Mouse (Mus musculus): Measurements from ENCODE around the gene Luc7l. TPM values are rescaled to one million over a fixed set of nuclear protein-coding genes. Genes with fewer than 3 reads are reported as not detected.
"Not testable (repeated sequence)": the region's sequence is repeated elsewhere in the genome, so short reads cannot be mapped to it uniquely, and the experiment has no call there.

The Luc7l gene
- polyA plus RNA-seq, 1 experiment from 2014 or later, result 122 TPM

GRCm38 (mm10) chr17:26262384-26262783 lies 9.7 kb downstream of the Luc7l start:
- H3K4me2 ChIP-seq (replicated peaks), result no peak overlapping the region

GRCm38 (mm10) chr17:26268851-26269250 lies 16.2 kb downstream of the Luc7l start:
- Histone ChIP-seq H3K4me2 (replicated peaks) (no peak overlapping the region), H3K27me3 (no peaks in the 10 kb centered on the region), H3K4me3 (no peak overlapping the region), H3K9me3 (no peaks in the 10 kb centered on the region), H3K9ac (replicated peaks) (no peak overlapping the region), H3K4me1 (no peaks in the 10 kb centered on the region), H3K27ac (replicated peaks) (no peak overlapping the region), H3K36me3 (peaks cover 79% of the 10 kb centered on the region)
- no peak for ATAC-seq (replicated peaks)
- WGBS, result 86% methylated on average over 1 of the region's 1 CpGs

More at GRCm38 (mm10) chr17:26262384-26262783, 9.7 kb downstream of the Luc7l start:
- no peak overlapping the region for H3K27ac ChIP-seq (replicated peaks)
- H3K4me1 ChIP-seq, result no peaks in the 10 kb centered on the region
- no peaks in the 10 kb centered on the region for H3K9me3 ChIP-seq
- H3K36me3 ChIP-seq, result peaks cover 80% of the 10 kb centered on the region
- H3K27me3 ChIP-seq, result no peaks in the 10 kb centered on the region
- 97% methylated on average over 3 of the region's 3 CpGs for WGBS
- ATAC-seq (replicated peaks), result no peak
- H3K9ac ChIP-seq (replicated peaks), result no peak overlapping the region
- no peak overlapping the region for H3K4me3 ChIP-seq

DNA sequence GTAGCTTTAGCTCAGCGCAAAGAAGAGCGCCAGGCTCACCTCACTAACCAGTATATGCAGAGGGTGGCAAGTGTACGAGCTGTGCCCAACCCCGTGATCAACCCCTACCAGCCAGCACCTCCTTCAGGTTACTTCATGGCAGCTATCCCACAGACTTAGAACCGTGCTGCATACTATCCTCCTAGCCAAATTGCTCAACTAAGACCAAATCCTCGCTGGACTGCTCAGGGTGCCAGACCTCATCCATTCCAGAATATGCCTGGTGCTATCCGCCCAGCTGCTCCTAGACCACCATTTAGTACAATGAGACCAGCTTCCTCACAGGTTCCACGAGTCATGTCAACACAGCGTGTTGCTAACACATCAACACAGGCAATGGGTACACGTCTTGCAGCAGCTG lies 16.9 kb downstream of the Luc7l start:
- H3K27me3 ChIP-seq; H3K4me3 ChIP-seq; ATAC-seq (replicated peaks); H3K4me1 ChIP-seq; H3K4me2 ChIP-seq (replicated peaks); H3K9me3 ChIP-seq; H3K9ac ChIP-seq (replicated peaks); H3K27ac ChIP-seq (replicated peaks): not testable (repeated sequence)
- 96% methylated on average over 9 of the region's 10 CpGs for WGBS
- H3K36me3 ChIP-seq, result peaks cover 73% of the 10 kb centered on the region

DNA sequence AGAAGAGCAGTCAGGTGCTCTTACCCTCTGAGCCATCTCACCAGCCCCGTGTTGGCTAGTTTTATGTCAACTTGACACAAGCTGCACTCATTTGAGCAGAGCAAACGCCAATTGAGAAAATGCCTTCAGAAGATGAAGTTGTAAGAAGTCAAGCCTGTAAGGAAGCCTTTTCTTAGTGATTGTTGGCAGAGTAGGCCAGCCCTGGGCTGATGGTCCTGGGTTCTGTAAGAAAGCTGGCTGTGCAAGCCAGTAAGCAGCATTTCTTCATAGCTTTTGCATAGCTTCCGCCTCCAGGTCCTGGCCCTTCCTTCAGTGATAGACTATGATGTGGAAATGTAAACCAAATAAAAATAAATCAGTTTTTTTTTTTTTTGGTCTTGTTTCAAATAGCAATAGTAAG lies 19.9 kb downstream of the Luc7l start:
- ATAC-seq (replicated peaks), result no peak
- H3K27ac ChIP-seq (replicated peaks), result no peak overlapping the region
- H3K9me3 ChIP-seq, result no peaks in the 10 kb centered on the region
- H3K27me3 ChIP-seq, result no peaks in the 10 kb centered on the region
- WGBS, result 91% methylated on average over 3 of the region's 3 CpGs
- H3K4me1 ChIP-seq, result no peaks in the 10 kb centered on the region
- no peak overlapping the region for H3K9ac ChIP-seq (replicated peaks)
- H3K36me3 ChIP-seq, result peaks cover 71% of the 10 kb centered on the region
- no peak overlapping the region for H3K4me2 ChIP-seq (replicated peaks)
- H3K4me3 ChIP-seq, result no peak overlapping the region

GRCm38 (mm10) chr17:26275933-26276332 lies 23.2 kb downstream of the Luc7l start:
- no peaks in the 10 kb centered on the region for H3K9me3 ChIP-seq
- no peak overlapping the region for H3K4me2 ChIP-seq (replicated peaks)
- H3K4me1 ChIP-seq, result no peaks in the 10 kb centered on the region
- H3K4me3 ChIP-seq, result no peak overlapping the region
- peaks cover 75% of the 10 kb centered on the region for H3K36me3 ChIP-seq
- no peaks in the 10 kb centered on the region for H3K27me3 ChIP-seq
- no peak overlapping the region for H3K9ac ChIP-seq (replicated peaks)
- H3K27ac ChIP-seq (replicated peaks), result no peak overlapping the region
- WGBS, result 86% methylated on average over 13 of the region's 13 CpGs
- ATAC-seq (replicated peaks), result no peak

DNA sequence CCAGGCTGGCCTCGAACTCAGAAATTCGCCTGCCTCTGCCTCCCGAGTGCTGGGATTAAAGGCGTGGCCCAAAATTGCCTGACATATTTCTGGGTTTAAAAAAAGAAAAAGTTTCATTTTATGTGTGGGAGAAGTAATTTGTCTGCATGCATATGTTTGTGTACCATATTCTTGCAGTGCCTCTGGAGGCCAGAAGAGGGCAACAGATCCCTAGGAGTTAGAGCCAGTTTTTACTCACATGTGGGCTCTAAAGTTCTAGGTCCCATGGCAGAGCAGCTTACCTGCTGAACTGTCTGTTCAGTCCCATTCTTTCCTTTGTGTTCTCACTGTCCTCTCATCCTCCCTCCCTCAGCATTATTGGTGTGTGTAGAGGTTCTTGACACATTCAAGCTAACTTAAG lies 24.0 kb downstream of the Luc7l start:
- no peak for ATAC-seq (replicated peaks)

GRCm38 (mm10) chr17:26286199-26286955 lies 33.7 kb downstream of the Luc7l start:
- no peaks in the 10 kb centered on the region for H3K9me3 ChIP-seq
- H3K4me3 ChIP-seq, result no peak overlapping the region
- no peak overlapping the region for H3K9ac ChIP-seq (replicated peaks)
- H3K27ac ChIP-seq (replicated peaks), result no peak overlapping the region
- ATAC-seq (replicated peaks), result no peak
- no peaks in the 10 kb centered on the region for H3K27me3 ChIP-seq
- peaks cover 95% of the 10 kb centered on the region for H3K36me3 ChIP-seq
- H3K4me1 ChIP-seq, result no peaks in the 10 kb centered on the region
- no peak overlapping the region for H3K4me2 ChIP-seq (replicated peaks)
- 88% methylated on average over 8 of the region's 8 CpGs for WGBS

More for the DNA sequence above, 24.0 kb downstream of the Luc7l start:
- Histone ChIP-seq H3K9me3 (no peaks in the 10 kb centered on the region), H3K27ac (replicated peaks) (no peak overlapping the region), H3K36me3 (peaks cover 75% of the 10 kb centered on the region), H3K27me3 (no peaks in the 10 kb centered on the region), H3K9ac (replicated peaks) (no peak overlapping the region), H3K4me3 (no peak overlapping the region), H3K4me2 (replicated peaks) (no peak overlapping the region), H3K4me1 (no peaks in the 10 kb centered on the region)
- 94% methylated on average over 4 of the region's 4 CpGs for WGBS

GRCm38 (mm10) chr17:26289475-26289874 lies 36.8 kb downstream of the Luc7l start:
- 79% methylated on average over 4 of the region's 4 CpGs for WGBS
- no peak overlapping the region for H3K4me2 ChIP-seq (replicated peaks)
- H3K9me3 ChIP-seq, result peaks cover 6% of the 10 kb centered on the region; the same call in 1 of the 2 replicates
- H3K27ac ChIP-seq (replicated peaks), result no peak overlapping the region
- H3K9ac ChIP-seq (replicated peaks), result no peak overlapping the region
- H3K4me1 ChIP-seq, result no peaks in the 10 kb centered on the region
- ATAC-seq (replicated peaks), result no peak
- H3K36me3 ChIP-seq, result peaks cover 73% of the 10 kb centered on the region
- H3K27me3 ChIP-seq, result no peaks in the 10 kb centered on the region
- H3K4me3 ChIP-seq, result no peak overlapping the region

DNA sequence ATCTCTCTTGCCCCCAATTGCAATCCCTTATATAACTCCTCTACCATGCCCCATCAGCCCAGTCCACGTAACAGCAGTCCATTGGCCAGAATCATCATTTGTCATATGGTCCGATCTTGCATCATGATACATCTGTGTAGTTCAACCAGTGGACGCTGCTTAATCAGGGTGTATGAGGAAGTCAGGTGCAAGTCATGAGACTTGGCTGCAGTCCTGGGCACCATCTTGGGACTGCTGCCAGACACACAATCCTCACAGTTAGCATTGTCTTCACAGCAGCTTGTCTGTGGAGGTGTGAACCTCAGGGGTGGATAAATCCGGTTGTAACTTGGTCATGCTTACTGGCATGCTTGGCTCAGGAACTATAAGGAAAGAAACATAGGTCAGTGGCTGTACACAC lies 45.6 kb downstream of the Luc7l start:
- H3K27me3 ChIP-seq; ATAC-seq (replicated peaks); H3K4me1 ChIP-seq; H3K9ac ChIP-seq (replicated peaks); H3K9me3 ChIP-seq; H3K4me2 ChIP-seq (replicated peaks); H3K27ac ChIP-seq (replicated peaks); H3K4me3 ChIP-seq; H3K36me3 ChIP-seq: not testable (repeated sequence)
- WGBS, result 88% methylated on average over 4 of the region's 4 CpGs

- H3K27me3 ChIP-seq, result no peaks in the 10 kb centered on the region
- WGBS, result 12% methylated on average over 6 of the region's 6 CpGs
- no peak overlapping the region for H3K4me2 ChIP-seq (replicated peaks)
- 0 out of 2 replicates have a peak, but pooled peaks cover 3% of the 10 kb centered on the region for H3K4me1 ChIP-seq
- H3K36me3 ChIP-seq, result no peaks in the 10 kb centered on the region
- H3K9me3 ChIP-seq, result no peaks in the 10 kb centered on the region
- no peak overlapping the region for H3K27ac ChIP-seq (replicated peaks)
- H3K4me3 ChIP-seq, result no peak overlapping the region
- no peak for ATAC-seq (replicated peaks)
- no peak overlapping the region for H3K9ac ChIP-seq (replicated peaks)
Measured at GRCm38 (mm10) chr17:26314291-26314690, 61.6 kb downstream of the Luc7l start.

DNA sequence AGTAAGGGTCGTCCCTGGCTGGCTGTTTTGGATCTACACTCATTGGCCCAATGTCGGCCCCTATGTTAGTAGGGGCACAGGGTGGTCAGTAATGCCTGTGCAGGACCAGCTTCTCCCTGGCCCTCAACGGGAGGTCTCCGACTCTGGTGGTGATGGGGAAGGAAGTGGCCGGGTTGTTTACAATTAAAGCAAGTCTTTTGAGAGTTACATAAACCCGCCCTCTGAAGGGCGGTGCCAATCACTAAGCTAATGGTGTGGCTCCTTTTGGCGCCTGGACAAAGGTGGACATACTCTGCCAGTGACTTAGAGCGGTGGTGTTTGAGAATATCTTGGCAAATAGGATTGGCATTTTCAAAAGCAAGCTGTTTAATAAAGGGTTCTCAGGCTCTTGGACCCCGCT lies 62.8 kb downstream of the Luc7l start:
- no peak for ATAC-seq (replicated peaks)
- Histone ChIP-seq H3K4me3 (no peak overlapping the region), H3K36me3 (no peaks in the 10 kb centered on the region), H3K27ac (replicated peaks) (no peak overlapping the region), H3K27me3 (no peaks in the 10 kb centered on the region), H3K4me2 (replicated peaks) (no peak overlapping the region), H3K9ac (replicated peaks) (no peak overlapping the region), H3K9me3 (no peaks in the 10 kb centered on the region), H3K4me1 (0 out of 2 replicates have a peak, but pooled peaks cover 3% of the 10 kb centered on the region)
- WGBS, result 22% methylated on average over 10 of the region's 10 CpGs

GRCm38 (mm10) chr17:26318441-26318840 lies 65.7 kb downstream of the Luc7l start:
- Histone ChIP-seq H3K27me3 (no peaks in the 10 kb centered on the region), H3K4me3 (no peak overlapping the region), H3K9ac (replicated peaks) (no peak overlapping the region), H3K27ac (replicated peaks) (no peak overlapping the region), H3K4me2 (replicated peaks) (no peak overlapping the region), H3K36me3 (no peaks in the 10 kb centered on the region), H3K9me3 (no peaks in the 10 kb centered on the region), H3K4me1 (0 out of 2 replicates have a peak, but pooled peaks cover 3% of the 10 kb centered on the region)
- WGBS, result 97% methylated on average over 1 of the region's 1 CpGs
- no peak for ATAC-seq (replicated peaks)
